Mouse (Mus musculus): ENCODE results near the gene Dtd2. TPM values are rescaled to one million over a fixed set of nuclear protein-coding genes. Genes with fewer than 3 reads are reported as not detected.

Dtd2 gene
- polyA plus RNA-seq, 1 experiment from 2014 or later: 25.1 TPM

DNA sequence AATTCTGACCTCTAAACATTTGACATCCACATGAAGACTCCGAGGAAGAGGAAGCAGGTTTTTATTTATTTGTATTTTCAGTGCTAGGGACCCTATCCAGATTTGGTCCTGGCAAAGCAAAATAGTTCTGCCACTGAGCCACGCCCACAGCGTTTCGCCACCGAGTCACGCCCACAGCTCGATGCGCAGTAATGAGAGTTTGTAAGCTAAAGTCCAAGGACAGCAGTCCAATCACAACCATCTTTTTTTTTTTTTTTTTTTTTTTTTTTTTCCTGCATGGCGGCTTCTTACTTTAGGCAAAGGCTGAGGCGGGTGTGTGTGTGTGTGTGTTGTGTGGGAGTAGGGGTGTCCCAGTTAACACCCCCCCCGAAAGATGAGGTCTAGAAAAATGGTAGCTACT lies 7.7 kb upstream of the Dtd2 start:
- no peak for ATAC-seq (ENCODE audit: low FRiP score)
- Histone ChIP-seq H3K9me3 (ENCODE audit: control insufficient read depth, low read length) (no peaks in the 10 kb centered on the region), H3K9ac (ENCODE audit: low read depth, low read length) (no peak overlapping the region), H3K36me3 (ENCODE audit: control insufficient read depth, insufficient read depth, low read length) (no peaks in the 10 kb centered on the region), H3K4me3 (ENCODE audit: low read depth, low read length) (no peak overlapping the region), H3K27ac (ENCODE audit: low read depth, low read length) (no peak overlapping the region), H3K4me1 (replicated peaks; ENCODE audit: control insufficient read depth, insufficient read depth, low read length) (no peaks in the 10 kb centered on the region), H3K27me3 (ENCODE audit: control insufficient read depth, insufficient read depth, low read length) (no peaks in the 10 kb centered on the region), H3K4me2 (replicated peaks; ENCODE audit: low read depth, low read length) (no peak overlapping the region)
- no peak for DNase-seq (ENCODE audit: low spot score)
- WGBS: 84% methylated on average over 11 of the region's 11 CpGs

- Histone ChIP-seq H3K27me3 (ENCODE audit: control insufficient read depth, insufficient read depth, low read length) (no peaks in the 10 kb centered on the region), H3K4me3 (ENCODE audit: low read depth, low read length) (no peak overlapping the region), H3K36me3 (ENCODE audit: control insufficient read depth, insufficient read depth, low read length) (no peaks in the 10 kb centered on the region), H3K9ac (ENCODE audit: low read depth, low read length) (no peak overlapping the region), H3K27ac (ENCODE audit: low read depth, low read length) (no peak overlapping the region), H3K4me1 (replicated peaks; ENCODE audit: control insufficient read depth, insufficient read depth, low read length) (no peaks in the 10 kb centered on the region), H3K9me3 (ENCODE audit: control insufficient read depth, low read length) (no peaks in the 10 kb centered on the region), H3K4me2 (replicated peaks; ENCODE audit: low read depth, low read length) (no peak overlapping the region)
- WGBS: 49% methylated on average over 9 of the region's 9 CpGs
- DNase-seq (ENCODE audit: low spot score): no peak
- ATAC-seq (ENCODE audit: low FRiP score): no peak
These were observed 7.0 kb upstream of the Dtd2 start for GRCm38 (mm10) chr12:52013274-52013673.

GRCm38 (mm10) chr12:52012159-52012558 lies 5.9 kb upstream of the Dtd2 start:
- H3K4me1 ChIP-seq (replicated peaks; ENCODE audit: control insufficient read depth, insufficient read depth, low read length): no peaks in the 10 kb centered on the region
- no peak overlapping the region for H3K4me2 ChIP-seq (replicated peaks; ENCODE audit: low read depth, low read length)
- no peak for DNase-seq (ENCODE audit: low spot score)
- no peak overlapping the region for H3K4me3 ChIP-seq (ENCODE audit: low read depth, low read length)
- H3K27ac ChIP-seq (ENCODE audit: low read depth, low read length): no peak overlapping the region
- no peaks in the 10 kb centered on the region for H3K9me3 ChIP-seq (ENCODE audit: control insufficient read depth, low read length)
- H3K36me3 ChIP-seq (ENCODE audit: control insufficient read depth, insufficient read depth, low read length): no peaks in the 10 kb centered on the region
- no peak for ATAC-seq (ENCODE audit: low FRiP score)
- H3K27me3 ChIP-seq (ENCODE audit: control insufficient read depth, insufficient read depth, low read length): no peaks in the 10 kb centered on the region
- H3K9ac ChIP-seq (ENCODE audit: low read depth, low read length): no peak overlapping the region
- 86% methylated on average over 8 of the region's 8 CpGs for WGBS

GRCm38 (mm10) chr12:52010630-52010961 lies 4.3 kb upstream of the Dtd2 start:
- ATAC-seq (ENCODE audit: low FRiP score): no peak
- H3K27ac ChIP-seq (ENCODE audit: low read depth, low read length): peak overlapping the region; percentile 51

DNA sequence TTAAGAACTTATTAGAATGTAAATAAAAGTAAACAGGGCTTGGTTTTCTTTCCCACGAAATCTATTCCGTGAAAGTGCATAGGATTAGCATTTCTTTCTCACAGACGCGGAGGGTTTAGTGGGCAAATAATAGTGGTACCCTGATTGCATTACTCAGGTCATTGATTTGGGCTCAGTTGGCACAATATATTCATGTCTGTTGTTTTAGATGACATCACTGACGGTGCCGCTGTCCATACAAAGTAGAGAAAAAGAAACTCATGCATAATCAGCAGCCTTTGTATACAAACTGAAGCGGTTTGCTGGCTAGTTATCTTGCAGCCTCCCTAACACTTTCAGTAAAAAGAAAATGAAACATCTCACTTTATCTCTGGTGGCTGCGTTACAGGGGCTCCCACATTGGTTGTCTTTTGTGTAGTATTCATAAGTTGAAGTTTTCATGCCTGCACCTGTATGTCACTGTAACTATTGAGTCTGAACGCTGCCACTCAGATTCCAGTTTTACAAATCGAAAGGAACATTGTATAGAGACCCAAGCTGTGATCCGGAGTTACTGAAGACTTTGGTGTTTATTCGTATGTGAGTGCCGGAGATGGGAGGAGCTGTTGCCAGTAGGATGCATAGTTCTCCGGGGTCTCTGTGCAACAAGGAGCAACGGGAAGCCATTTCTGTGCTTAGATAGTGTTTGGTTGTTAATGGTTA lies 3.8 kb upstream of the Dtd2 start:
- 50% methylated on average over 15 of the region's 15 CpGs for WGBS

More at GRCm38 (mm10) chr12:52010630-52010961, 4.3 kb upstream of the Dtd2 start:
- peak; percentile 66 for DNase-seq (ENCODE audit: low spot score)
- Histone ChIP-seq H3K36me3 (ENCODE audit: control insufficient read depth, insufficient read depth, low read length) (no peaks in the 10 kb centered on the region), H3K9ac (ENCODE audit: low read depth, low read length) (no peak overlapping the region), H3K9me3 (ENCODE audit: control insufficient read depth, low read length) (no peaks in the 10 kb centered on the region), H3K4me3 (ENCODE audit: low read depth, low read length) (no peak overlapping the region), H3K4me1 (replicated peaks; ENCODE audit: control insufficient read depth, insufficient read depth, low read length) (no peaks in the 10 kb centered on the region), H3K27me3 (ENCODE audit: control insufficient read depth, insufficient read depth, low read length) (no peaks in the 10 kb centered on the region), H3K4me2 (replicated peaks; ENCODE audit: low read depth, low read length) (0 out of 2 replicates have a peak overlapping the region, but pooled peaks have one; percentile 23)
- WGBS: 61% methylated on average over 2 of the region's 2 CpGs

GRCm38 (mm10) chr12:52006633-52006994 lies 313 bp upstream of the Dtd2 start:
- Histone ChIP-seq H3K4me1 (replicated peaks; ENCODE audit: control insufficient read depth, insufficient read depth, low read length) (no peaks in the 10 kb centered on the region), H3K4me2 (replicated peaks; ENCODE audit: low read depth, low read length) (peak overlapping the region; percentile 57; the same call in 1 of the 2 replicates), H3K9me3 (ENCODE audit: control insufficient read depth, low read length) (no peaks in the 10 kb centered on the region), H3K27ac (ENCODE audit: low read depth, low read length) (no peak overlapping the region), H3K27me3 (ENCODE audit: control insufficient read depth, insufficient read depth, low read length) (no peaks in the 10 kb centered on the region), H3K9ac (ENCODE audit: low read depth, low read length) (no peak overlapping the region), H3K36me3 (ENCODE audit: control insufficient read depth, insufficient read depth, low read length) (no peaks in the 10 kb centered on the region), H3K4me3 (ENCODE audit: low read depth, low read length) (peak overlapping the region; percentile 73)
- DNase-seq (ENCODE audit: low spot score) (no peak), ATAC-seq (ENCODE audit: low FRiP score) (peak; percentile 69)
- 48% methylated on average over 5 of the region's 5 CpGs for WGBS

More for the DNA sequence above, 3.8 kb upstream of the Dtd2 start:
- ATAC-seq (ENCODE audit: low FRiP score): peak; percentile 49
- DNase-seq (ENCODE audit: low spot score): peak; percentile 35
- H3K4me2 ChIP-seq (replicated peaks; ENCODE audit: low read depth, low read length): peak overlapping the region; percentile 23
- no peak overlapping the region for H3K9ac ChIP-seq (ENCODE audit: low read depth, low read length)
- no peaks in the 10 kb centered on the region for H3K27me3 ChIP-seq (ENCODE audit: control insufficient read depth, insufficient read depth, low read length)
- no peaks in the 10 kb centered on the region for H3K36me3 ChIP-seq (ENCODE audit: control insufficient read depth, insufficient read depth, low read length)
- H3K9me3 ChIP-seq (ENCODE audit: control insufficient read depth, low read length): no peaks in the 10 kb centered on the region
- H3K4me1 ChIP-seq (replicated peaks; ENCODE audit: control insufficient read depth, insufficient read depth, low read length): no peaks in the 10 kb centered on the region
- H3K4me3 ChIP-seq (ENCODE audit: low read depth, low read length): peak overlapping the region; percentile 14; the same call in 1 of the 2 replicates
- H3K27ac ChIP-seq (ENCODE audit: low read depth, low read length): peak overlapping the region; percentile 51

DNA sequence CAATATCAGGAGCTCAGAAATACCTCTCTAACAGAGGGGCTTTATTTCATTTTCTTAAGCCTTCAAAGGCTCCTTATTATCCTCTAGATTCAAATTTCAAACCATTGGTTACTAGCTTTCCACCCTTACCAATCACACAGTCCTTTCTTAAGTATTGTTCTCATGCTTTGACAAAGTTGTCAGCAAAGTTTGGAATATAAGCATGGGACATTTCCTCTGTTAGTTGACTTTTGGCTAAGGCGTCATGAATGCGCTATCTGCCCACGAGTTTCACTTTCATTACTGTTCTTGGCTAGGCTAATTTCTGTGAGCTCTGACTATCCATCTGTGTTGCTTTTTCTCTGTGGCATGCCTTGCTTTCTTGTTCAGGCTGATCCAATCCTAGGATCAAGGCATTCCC lies 3.6 kb downstream of the Dtd2 start:
- no peak for DNase-seq (ENCODE audit: low spot score)

GRCm38 (mm10) chr12:52001544-52001943 lies 4.8 kb downstream of the Dtd2 start:
- Histone ChIP-seq H3K4me1 (replicated peaks; ENCODE audit: control insufficient read depth, insufficient read depth, low read length) (no peaks in the 10 kb centered on the region), H3K4me3 (ENCODE audit: low read depth, low read length) (no peak overlapping the region), H3K9ac (ENCODE audit: low read depth, low read length) (no peak overlapping the region), H3K9me3 (ENCODE audit: control insufficient read depth, low read length) (no peaks in the 10 kb centered on the region), H3K27me3 (ENCODE audit: control insufficient read depth, insufficient read depth, low read length) (no peaks in the 10 kb centered on the region), H3K4me2 (replicated peaks; ENCODE audit: low read depth, low read length) (no peak overlapping the region), H3K27ac (ENCODE audit: low read depth, low read length) (no peak overlapping the region), H3K36me3 (ENCODE audit: control insufficient read depth, insufficient read depth, low read length) (0 out of 2 replicates have a peak, but pooled peaks cover 2% of the 10 kb centered on the region)
- 36% methylated on average over 4 of the region's 4 CpGs for WGBS
- DNase-seq (ENCODE audit: low spot score): peak; percentile 73
- ATAC-seq (ENCODE audit: low FRiP score): peak; percentile 27; the same call in 1 of the 2 replicates

More for the DNA sequence above, 3.6 kb downstream of the Dtd2 start:
- Histone ChIP-seq H3K9ac (ENCODE audit: low read depth, low read length) (no peak overlapping the region), H3K36me3 (ENCODE audit: control insufficient read depth, insufficient read depth, low read length) (0 out of 2 replicates have a peak, but pooled peaks cover 2% of the 10 kb centered on the region), H3K27ac (ENCODE audit: low read depth, low read length) (no peak overlapping the region), H3K9me3 (ENCODE audit: control insufficient read depth, low read length) (no peaks in the 10 kb centered on the region), H3K4me1 (replicated peaks; ENCODE audit: control insufficient read depth, insufficient read depth, low read length) (no peaks in the 10 kb centered on the region), H3K27me3 (ENCODE audit: control insufficient read depth, insufficient read depth, low read length) (no peaks in the 10 kb centered on the region), H3K4me3 (ENCODE audit: low read depth, low read length) (no peak overlapping the region), H3K4me2 (replicated peaks; ENCODE audit: low read depth, low read length) (no peak overlapping the region)
- ATAC-seq (ENCODE audit: low FRiP score): no peak
- WGBS: 94% methylated on average over 3 of the region's 3 CpGs

DNA sequence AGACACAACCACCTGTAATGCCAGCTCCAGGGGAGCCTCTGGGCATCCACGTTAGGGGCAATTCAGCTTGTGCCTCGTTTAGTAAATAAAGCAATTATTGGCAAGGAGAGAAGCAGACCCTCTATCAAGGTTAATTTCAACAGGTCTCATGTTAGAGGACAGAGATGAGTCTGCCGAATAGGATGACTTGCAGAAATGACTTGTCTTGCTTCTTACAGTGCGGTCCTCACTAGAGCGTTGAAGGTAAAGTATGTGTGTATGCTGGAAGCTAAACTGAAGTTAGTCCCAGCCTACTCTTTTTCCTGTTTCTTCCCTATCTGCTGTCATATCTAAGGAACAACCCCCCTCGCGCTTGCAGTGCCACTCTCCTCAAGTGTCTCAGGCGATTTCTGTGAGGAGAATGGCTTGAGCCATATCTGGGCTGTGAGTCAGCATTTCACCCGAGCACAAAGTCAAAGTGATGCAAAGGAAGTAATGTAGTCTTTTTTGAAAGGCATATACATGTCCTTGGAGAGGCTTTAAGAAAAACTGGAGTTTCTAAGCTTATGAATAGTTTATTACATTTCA lies 7.9 kb downstream of the Dtd2 start:
- no peak for ATAC-seq (ENCODE audit: low FRiP score)
- H3K9ac ChIP-seq (ENCODE audit: low read depth, low read length): no peak overlapping the region
- no peak overlapping the region for H3K27ac ChIP-seq (ENCODE audit: low read depth, low read length)
- H3K36me3 ChIP-seq (ENCODE audit: control insufficient read depth, insufficient read depth, low read length): 0 out of 2 replicates have a peak, but pooled peaks cover 5% of the 10 kb centered on the region
- no peak overlapping the region for H3K4me3 ChIP-seq (ENCODE audit: low read depth, low read length)
- H3K27me3 ChIP-seq (ENCODE audit: control insufficient read depth, insufficient read depth, low read length): no peaks in the 10 kb centered on the region
- no peaks in the 10 kb centered on the region for H3K9me3 ChIP-seq (ENCODE audit: control insufficient read depth, low read length)
- no peak overlapping the region for H3K4me2 ChIP-seq (replicated peaks; ENCODE audit: low read depth, low read length)
- no peaks in the 10 kb centered on the region for H3K4me1 ChIP-seq (replicated peaks; ENCODE audit: control insufficient read depth, insufficient read depth, low read length)
- no peak for DNase-seq (ENCODE audit: low spot score)
- WGBS: 92% methylated on average over 9 of the region's 9 CpGs
